Mouse (Mus musculus) brown adipose tissue, adult 24 weeks (tissue): ENCODE results near the gene Dync1i1. TPM values are rescaled to one million over a fixed set of nuclear protein-coding genes. Genes with fewer than 3 reads are reported as not detected.

Source experiments
- H3K27ac ChIP-seq: fragments of 200-500 bp; replicated peaks from 2 replicates; pipeline ENCODE4 v1.5.1; 2012; ENCODE audit warnings: low read depth, mild to moderate bottlenecking, low read length
- H3K4me1 ChIP-seq: fragments of 200-500 bp; 2 replicates; pipeline ENCODE4 v1.6.1; 2012; ENCODE audit warnings: low read length, mixed read lengths; ENCODE audit not compliant: control insufficient read depth, insufficient read depth, insufficient read length
- H3K4me3 ChIP-seq: fragments of 200-500 bp; 2 replicates; pipeline ENCODE4 v1.5.1; 2012; ENCODE audit warnings: low read depth, mild to moderate bottlenecking, low read length, moderate library complexity; ENCODE audit not compliant: insufficient read depth
- polyA plus RNA-seq: library from polyadenylated mRNA; stranded (reverse); fragments of >200 nt; gene quantifications from 2 replicates; pipeline ENCODE4 v1.2.4, GENCODE M21; 2012; ENCODE audit not compliant: missing spikeins, insufficient read depth, insufficient read length

The Dync1i1 gene
- polyA plus RNA-seq, 1 experiment: not detected

GRCm38 (mm10) chr6:5960728-5961127, 235.3 kb downstream of the Dync1i1 start:
- H3K4me3 ChIP-seq: no peak overlapping the region
- H3K27ac ChIP-seq: no peak overlapping the region
- H3K4me1 ChIP-seq: no peaks in the 10 kb centered on the region

GRCm38 (mm10) chr6:5961960-5962359, 236.5 kb downstream of the Dync1i1 start:
- Histone ChIP-seq H3K4me1 (no peaks in the 10 kb centered on the region), H3K4me3 (no peak overlapping the region), H3K27ac (no peak overlapping the region)

DNA sequence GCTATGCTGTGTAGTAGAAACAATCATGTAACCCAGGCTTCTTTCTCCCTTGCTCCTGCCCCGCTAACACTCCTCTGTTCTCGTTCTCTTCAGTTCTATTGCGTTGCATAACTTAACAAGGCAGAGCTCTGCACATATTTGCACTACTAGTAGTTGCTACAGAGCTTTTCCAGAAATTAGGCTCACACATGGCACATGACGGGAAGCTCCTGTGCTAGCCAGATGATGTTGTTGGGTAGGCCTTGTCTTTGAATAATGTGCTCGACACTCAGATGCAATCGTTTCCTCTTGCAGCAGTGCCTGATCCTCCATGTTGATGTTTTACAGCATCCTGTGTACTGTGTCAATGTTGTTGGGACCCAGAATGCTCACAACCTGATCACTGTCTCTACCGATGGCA, 240.9 kb downstream of the Dync1i1 start:
- Histone ChIP-seq H3K4me3 (no peak overlapping the region), H3K4me1 (no peaks in the 10 kb centered on the region), H3K27ac (no peak overlapping the region)

- no peak overlapping the region for H3K27ac ChIP-seq
- no peak overlapping the region for H3K4me3 ChIP-seq
- H3K4me1 ChIP-seq: no peaks in the 10 kb centered on the region
These were observed 241.5 kb downstream of the Dync1i1 start for GRCm38 (mm10) chr6:5966806-5967445.

- Histone ChIP-seq H3K27ac (no peak overlapping the region), H3K4me3 (no peak overlapping the region), H3K4me1 (no peaks in the 10 kb centered on the region)
These were observed 242.1 kb downstream of the Dync1i1 start for GRCm38 (mm10) chr6:5967545-5967944.

GRCm38 (mm10) chr6:5969613-5970012, 244.2 kb downstream of the Dync1i1 start:
- Histone ChIP-seq H3K4me1 (no peaks in the 10 kb centered on the region), H3K27ac (no peak overlapping the region), H3K4me3 (no peak overlapping the region)

DNA sequence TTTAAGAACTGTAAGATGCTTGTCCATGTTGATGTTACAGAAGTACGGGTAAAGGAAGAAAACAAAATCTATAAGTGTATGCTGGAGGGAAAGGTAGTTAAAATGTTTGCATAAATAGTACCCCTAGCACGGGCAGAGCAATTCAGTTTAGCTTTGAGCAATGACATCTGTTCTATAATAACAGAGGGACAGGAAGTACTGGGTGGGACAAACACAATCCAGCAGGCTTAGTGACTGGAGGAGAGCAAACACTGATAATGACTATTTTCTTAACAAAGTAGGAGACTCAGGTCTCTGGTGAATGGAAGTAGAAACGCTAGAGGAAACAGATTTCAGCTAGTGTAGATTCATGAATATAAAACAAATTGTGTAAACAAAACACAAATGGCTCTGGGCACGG, 250.8 kb downstream of the Dync1i1 start:
- Histone ChIP-seq H3K4me1 (no peaks in the 10 kb centered on the region), H3K27ac (no peak overlapping the region), H3K4me3 (no peak overlapping the region)

DNA sequence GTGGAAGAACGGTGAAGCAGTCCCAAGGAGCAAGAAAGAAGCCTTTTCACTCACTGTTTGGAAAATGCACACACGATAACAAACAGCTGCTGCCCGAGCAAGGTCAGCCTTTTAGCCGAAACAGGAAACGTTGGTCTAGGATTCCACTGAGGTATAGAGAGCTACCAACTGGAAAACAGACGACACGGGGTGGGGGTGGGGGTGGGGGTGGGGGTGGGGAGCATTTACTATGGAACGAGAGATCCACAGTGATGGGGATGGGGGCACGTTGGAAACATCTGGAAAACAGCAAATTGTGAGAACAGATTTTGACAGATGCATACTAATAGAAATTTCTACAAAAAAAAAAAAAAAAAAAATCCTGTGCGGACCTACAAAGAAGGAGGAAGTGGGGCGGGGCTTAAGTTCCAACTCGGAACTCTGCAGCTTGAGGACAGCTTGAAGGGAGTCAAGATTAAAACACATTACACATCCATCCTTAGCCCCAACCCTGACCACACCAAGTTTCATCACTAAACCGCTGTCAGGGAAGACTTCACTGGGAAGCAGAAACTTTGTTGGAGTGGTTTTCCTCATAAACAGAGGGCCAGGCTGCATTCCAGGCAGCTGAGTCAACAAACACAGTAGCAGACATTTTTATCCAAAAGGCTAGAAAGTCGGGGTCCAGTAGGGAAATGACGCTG, 251.9 kb downstream of the Dync1i1 start:
- H3K4me1 ChIP-seq: no peaks in the 10 kb centered on the region
- no peak overlapping the region for H3K27ac ChIP-seq
- H3K4me3 ChIP-seq: no peak overlapping the region

GRCm38 (mm10) chr6:5991243-5991642, 265.8 kb downstream of the Dync1i1 start:
- Histone ChIP-seq H3K4me3 (no peak overlapping the region), H3K4me1 (no peaks in the 10 kb centered on the region), H3K27ac (no peak overlapping the region)

DNA sequence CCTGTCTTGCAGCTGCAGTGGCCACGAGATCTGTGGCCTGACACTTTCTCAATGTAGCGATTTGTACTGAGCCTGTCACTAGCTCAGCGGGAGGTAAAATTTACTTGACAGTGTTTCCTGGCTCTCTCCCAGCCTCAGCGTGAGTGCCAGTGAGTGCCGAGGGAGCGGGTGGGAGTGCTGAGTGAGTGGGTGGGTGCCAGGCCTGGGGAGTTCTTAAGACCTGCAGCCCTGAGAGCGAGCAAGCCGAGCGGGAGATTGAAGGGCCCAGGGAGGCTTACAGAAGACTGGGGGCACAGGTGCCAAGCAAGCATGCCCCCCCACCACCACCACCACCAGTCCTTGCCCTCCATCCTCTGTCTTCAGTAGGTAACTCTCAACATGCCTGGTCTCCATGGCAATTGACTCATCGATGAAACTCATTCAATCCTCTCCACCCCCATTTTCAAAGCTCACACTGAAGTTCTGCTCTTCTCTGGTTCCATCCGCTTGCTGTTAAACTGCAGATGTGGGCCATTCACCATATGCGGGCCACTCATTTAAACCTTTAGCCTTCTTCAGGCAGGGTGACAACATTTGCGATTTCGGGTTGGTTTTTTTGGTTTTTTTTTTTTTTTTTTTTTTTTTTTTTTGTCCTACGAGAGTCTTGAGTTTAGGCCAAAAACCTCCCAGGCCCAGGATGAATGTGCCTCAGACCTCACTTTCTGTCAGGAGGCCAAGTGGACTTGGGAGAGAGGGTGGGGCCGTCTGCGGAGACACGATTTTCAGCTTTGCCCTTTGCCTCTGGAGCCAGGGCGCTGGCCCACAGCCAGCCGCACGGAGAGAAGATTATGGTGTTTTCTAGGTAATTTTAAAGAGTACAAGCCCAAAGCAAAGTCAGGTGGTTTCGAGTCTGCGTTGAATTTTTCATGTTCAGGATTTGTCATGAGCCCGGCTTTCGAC, 266.6 kb downstream of the Dync1i1 start:
- H3K4me1 ChIP-seq: no peaks in the 10 kb centered on the region
- H3K4me3 ChIP-seq: no peak overlapping the region
- no peak overlapping the region for H3K27ac ChIP-seq

- Histone ChIP-seq H3K4me3 (no peak overlapping the region), H3K4me1 (no peaks in the 10 kb centered on the region), H3K27ac (no peak overlapping the region)
These were observed 267.6 kb downstream of the Dync1i1 start for GRCm38 (mm10) chr6:5993056-5993455.

DNA sequence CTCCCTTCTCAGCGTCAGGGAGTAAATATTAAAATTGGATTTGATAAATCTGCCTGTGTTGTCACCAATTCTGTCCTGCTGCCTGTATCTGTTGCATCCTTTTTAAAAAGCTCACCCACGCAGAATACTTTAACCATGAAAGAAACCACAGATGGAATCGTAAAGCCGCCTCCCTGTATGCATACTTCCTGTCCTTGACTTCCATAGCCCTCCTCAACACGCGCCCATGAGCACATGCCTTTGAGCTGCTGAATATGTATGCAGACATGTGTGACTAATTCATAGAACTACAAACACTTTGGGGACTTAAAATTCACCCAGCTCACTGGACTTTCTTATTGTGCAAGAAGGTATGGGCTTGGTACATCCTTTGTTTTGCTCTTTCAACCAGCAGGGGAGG, 272.1 kb downstream of the Dync1i1 start:
- H3K4me1 ChIP-seq: no peaks in the 10 kb centered on the region
- no peak overlapping the region for H3K4me3 ChIP-seq
- no peak overlapping the region for H3K27ac ChIP-seq

DNA sequence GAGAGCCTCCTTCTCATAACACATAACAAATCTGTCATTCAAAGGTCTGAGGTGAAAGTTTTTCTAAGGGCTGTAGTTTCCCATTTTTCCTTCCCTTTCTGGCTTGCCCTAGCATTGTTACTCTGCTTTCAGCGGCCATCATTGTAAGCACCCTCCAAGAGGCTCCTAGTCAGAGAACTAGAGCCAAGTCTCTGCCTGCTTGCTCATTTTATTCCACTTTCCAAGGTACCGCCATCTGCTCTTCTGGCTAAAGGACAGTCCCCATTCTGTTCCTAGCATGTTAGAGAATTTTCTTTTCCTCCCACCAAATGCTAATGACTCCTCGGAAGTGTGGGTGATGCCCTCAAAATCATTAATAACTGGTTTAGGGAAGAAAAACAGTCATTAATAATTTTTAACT, 276.6 kb downstream of the Dync1i1 start:
- Histone ChIP-seq H3K4me3 (no peak overlapping the region), H3K4me1 (no peaks in the 10 kb centered on the region), H3K27ac (no peak overlapping the region)

DNA sequence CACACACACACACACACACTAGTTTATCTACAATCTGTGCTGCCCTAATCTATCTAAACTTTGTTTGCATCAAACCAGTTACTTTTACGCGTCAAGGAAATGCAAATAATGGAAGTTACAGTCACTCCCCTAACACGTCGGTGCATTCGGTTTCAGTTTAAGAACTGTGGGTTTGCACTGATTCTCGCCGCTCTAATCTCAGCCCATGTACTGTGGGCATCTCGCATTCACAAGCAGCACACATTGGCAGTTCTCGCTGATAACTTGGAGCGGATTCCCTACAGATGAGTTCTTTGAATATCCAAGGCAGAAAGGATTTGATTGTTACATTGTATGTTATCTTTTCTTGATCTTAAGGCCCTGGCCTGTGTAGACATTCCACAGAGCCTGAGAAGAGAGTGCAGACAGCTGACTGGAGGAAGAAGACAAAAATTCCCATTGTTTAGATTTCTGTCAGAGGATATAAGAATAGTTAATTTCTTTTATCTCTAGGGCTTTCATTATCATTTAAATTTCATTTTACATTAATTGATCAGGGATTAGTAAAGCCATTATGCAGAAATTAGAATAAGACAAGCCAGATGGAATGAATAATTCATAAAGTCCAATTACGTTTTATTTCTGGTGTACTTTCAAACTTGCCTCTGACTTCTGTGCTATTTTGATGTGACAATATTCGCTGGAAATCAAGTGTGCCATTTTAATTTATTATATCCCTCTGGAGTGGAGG, 279.5 kb downstream of the Dync1i1 start:
- no peak overlapping the region for H3K27ac ChIP-seq
- H3K4me1 ChIP-seq: no peaks in the 10 kb centered on the region
- no peak overlapping the region for H3K4me3 ChIP-seq
